Mouse (Mus musculus) adrenal gland, postnatal 14 days (tissue): Measurements from ENCODE around the gene Ly6g5b. TPM values are rescaled to one million over a fixed set of nuclear protein-coding genes. Genes with fewer than 3 reads are reported as not detected.
"Not testable (repeated sequence)": the region's sequence is repeated elsewhere in the genome, so short reads cannot be mapped to it uniquely, and the experiment has no call there.

Source experiments
- DNase-seq: peaks from one replicate; pipeline ENCODE4 v3.0.0; 2021; ENCODE audit warnings: mixed read lengths
- total RNA-seq: library from RNA; stranded (reverse); gene quantifications from 2 replicates; pipeline ENCODE4 v1.2.3, GENCODE M21; 2021

Gene Ly6g5b
- total RNA-seq, 1 experiment from 2014 or later = 0.33 TPM

DNA sequence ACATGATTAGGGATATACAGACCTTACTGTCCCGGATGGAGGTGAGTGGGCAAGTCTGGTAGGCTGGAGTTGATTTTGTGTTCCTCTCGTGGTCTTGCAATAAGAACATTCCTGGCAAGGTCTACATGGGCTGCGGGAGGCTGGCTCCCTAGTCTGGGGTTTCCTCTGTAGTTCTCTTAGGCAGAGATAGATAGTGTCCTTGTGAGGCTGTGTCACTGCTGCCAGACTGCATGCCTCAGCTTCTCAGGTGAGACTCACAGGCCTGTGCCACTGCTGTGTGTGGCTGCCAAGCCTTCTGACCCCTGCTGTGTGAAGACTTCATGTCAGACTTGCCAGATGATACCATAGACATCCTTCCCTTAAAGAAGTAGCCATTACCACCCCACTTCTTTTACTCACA is 24.0 kb upstream of the Ly6g5b start:
- peak; percentile 54 for DNase-seq

DNA sequence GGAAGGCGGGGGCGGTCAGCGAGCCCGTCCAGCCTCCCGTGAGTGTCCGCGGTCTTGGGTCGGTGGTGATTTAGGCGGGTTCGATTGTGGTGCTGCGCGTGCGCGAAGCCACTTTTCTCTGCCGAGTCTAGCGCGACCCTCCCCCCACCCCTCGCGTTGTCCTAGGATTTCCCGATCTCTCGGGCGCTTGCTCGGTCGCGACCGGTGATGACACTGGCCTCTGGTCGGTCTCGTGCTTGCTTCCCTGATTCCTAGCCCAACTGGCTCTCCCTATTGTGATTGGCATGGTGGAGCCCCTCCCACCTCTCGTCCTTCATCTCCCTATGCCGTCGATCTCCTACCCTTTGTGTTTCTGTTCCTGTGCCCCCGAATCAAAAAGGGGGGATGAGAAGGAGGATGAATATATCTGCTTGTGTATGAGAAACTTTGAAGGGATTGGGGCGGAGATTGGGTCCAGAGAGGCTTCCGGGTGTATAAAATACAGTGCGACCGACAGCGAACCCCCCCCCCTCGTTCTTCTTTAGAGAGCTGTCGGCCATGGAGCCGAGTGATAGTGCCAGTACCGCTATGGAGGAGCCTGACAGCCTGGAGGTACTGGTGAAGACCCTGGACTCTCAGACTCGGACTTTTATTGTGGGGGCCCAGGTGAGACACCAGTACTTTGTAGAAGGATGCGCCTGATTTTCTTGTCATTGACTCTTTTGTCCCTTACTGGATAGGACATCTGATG is 20.5 kb upstream of the Ly6g5b start:
- no peak for DNase-seq

GRCm38 (mm10) chr17:35134801-35135590 is 19.8 kb upstream of the Ly6g5b start, which contains the start of gene Bag6:
TSS of gene Bag6 (plus strand) at chr17:35135178.
- peak; percentile 97 for DNase-seq

- DNase-seq = no peak
These were observed 18.3 kb upstream of the Ly6g5b start for GRCm38 (mm10) chr17:35133517-35133916.

GRCm38 (mm10) chr17:35132174-35132560 is 16.9 kb upstream of the Ly6g5b start:
- no peak for DNase-seq

DNA sequence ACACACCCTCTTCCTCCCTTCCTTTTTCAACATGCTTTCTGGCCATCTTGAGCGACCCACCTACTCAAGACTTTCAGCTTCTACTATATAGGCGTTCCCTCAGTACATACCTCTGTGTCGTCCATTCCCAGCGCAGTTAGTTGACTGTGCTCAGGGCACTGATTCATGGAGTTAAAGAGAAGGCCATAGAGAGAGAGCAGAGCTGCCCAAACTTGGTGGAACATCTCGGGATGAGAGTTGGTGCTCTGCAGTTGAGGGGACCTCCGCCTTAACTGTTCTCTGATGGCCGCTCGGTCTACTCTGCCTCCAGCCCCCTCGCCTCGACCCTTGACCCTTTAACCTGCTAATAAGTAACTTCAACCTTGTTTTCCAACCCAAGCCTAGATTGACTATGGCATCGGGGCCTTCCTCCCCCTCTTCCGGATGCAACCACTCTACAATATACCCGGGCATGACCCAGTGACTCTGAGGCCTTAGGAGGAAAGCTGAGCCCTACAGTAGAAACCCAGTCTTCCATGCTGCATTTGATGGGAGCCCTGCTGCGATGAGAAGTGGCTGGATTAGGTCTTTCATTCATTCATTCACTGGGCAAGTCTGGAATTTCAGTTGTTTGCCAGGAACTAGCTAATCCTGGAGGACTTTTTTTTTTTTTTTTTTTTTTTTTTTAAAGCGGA is 16.4 kb upstream of the Ly6g5b start, which contains the start of gene Apom:
Gene Apom, minus strand, starts transcription at position 551 of the 674 bp plus-strand sequence.
- DNase-seq = no peak

DNA sequence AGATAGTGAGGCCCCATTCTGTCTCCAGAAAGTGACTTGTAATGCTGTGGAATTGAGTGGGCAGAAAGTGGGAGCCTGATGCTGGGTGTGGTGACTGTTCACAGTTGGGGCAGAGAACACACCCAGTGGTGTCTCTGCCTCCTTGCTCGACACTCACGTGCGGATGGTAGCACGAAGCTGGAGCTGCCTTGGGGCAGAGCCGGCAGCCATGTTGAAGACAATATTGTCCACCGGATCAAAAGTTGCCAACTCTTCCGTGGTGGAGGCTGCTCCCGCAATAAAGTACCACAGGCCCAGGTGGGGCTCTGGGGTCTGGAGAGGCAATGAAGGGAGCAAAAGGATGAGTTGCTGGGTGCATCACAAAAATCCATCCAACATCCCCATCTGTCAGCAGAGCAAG is 15.8 kb upstream of the Ly6g5b start:
- DNase-seq = no peak

DNA sequence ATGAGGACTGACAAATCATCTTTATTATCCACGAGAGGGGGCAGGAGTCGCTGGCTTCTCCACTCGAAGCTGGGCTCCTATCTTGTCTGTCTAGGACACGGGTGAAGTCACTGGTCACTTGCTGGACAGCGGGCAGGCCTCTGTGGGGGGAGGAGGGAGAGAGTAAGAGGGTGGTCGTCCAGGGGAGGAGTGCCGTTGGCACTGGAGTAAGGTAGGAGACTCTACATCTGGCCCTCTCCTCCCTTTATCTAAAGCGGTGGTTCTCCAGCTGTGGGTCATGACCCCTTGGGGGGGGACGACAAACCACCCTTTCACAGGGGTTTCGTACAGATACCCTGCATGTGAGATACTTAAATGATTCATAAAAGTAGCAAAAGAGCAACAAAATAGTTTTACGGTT is 13.8 kb upstream of the Ly6g5b start:
- no peak for DNase-seq

GRCm38 (mm10) chr17:35127017-35127416 is 11.8 kb upstream of the Ly6g5b start:
- DNase-seq = peak; percentile 40

GRCm38 (mm10) chr17:35126206-35126611 is 11.0 kb upstream of the Ly6g5b start, which contains the start of gene D17H6S53E:
TSS of gene D17H6S53E (plus strand) at chr17:35126373.
- DNase-seq = peak; percentile 89

DNA sequence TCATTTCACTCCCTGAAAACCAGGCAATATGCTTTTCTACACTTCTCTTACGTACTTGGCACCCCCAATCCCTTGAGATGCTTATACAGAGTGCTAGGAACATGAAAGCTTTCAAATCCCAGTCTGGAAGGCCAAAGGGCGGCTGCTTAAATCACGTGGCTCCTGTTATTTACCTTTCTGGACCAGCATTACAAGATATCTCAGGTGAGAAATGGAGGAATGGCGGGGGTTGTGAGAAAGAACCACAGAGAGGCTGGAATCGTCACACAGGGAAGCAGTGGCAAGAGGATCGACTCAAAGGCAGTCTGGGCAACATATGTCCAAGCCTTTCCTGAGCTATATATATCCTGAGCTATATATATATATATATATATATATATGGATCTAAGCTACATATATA is 10.3 kb upstream of the Ly6g5b start:
- DNase-seq = no peak

DNA sequence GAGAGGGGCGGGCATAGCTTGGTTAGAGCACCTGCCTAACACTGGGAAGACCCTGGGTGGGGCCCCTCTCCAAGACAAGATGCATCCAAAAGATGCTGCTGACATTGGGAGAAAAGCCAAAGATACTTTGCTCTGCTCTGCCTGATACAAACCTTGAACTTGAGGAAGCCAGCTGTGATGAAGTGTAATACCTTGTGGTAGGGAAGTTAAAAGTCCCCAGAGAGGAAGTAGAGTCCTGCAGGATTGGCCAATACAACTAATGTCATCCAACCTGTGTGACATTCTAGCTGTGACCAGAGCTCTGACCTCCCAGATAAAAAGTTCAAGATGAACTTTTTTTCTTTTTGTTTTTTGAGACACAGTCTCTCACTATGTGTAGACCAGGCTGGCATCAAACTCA is 9.9 kb upstream of the Ly6g5b start:
- DNase-seq = no peak

- not testable (repeated sequence) for DNase-seq
These were observed 9.2 kb upstream of the Ly6g5b start for GRCm38 (mm10) chr17:35124261-35124896.

- DNase-seq = not testable (repeated sequence)
These were observed 8.1 kb upstream of the Ly6g5b start for GRCm38 (mm10) chr17:35123287-35123686.

DNA sequence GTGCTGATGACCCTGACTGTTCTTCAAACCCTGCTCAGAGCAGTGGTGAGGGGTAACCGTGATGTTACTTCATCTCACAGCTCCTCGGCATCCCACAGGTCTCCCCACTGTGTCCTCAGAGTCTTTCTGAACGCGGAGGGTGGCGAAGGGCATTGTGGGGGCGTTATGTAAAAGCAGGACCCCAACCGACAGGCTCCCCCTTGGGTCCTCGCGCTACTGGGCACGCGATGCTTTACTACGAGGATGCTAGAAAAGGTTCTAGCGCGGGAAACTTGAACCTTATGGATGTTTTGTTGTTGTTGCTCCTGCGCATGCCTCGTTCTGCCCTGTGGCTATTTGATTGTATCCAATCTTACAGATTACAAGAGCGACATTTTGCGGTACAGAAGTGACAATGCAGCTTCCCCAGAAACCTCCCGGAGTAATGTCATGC is 6.7 kb upstream of the Ly6g5b start, which contains the start of gene Csnk2b:
Gene Csnk2b, minus strand, starts transcription at position 183 of the 433 bp plus-strand sequence.
- peak; percentile 77 for DNase-seq

DNA sequence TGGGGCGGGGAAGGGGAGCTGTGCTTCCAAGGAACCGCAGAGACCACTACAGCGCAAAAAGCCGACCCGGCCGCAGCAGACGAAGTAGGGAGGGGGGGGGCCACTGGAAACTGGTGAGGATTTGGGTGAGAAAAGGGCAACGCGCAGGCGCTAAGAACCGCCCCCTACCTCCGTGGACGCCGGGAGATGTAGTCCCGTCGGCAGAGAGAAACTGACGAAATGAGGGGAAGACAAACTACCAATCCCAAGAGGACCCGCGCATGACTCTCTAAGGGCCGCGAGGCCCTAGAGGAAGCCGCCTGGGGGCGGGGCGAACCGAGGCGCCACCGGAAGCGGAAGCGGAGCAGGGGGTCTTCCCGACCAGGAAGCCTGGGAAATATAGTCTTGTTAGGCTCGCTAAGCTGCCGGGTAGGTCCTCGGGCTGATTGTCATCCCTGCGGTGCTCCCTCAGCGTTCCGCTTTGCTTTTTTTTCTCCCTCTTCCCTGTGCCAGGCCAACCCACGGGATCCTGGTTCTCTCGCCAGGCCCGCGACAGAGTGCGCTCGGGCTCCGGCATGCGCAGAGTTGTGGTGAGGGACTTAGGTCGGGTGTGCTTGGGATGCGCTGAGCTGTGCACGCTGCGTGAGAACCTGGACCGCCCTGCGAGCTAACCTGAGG is 6.0 kb upstream of the Ly6g5b start, which contains the start of gene Gpank1:
Gene Gpank1, plus strand, starts transcription at position 313 of the 657 bp plus-strand sequence.
- peak; percentile 99 for DNase-seq

DNA sequence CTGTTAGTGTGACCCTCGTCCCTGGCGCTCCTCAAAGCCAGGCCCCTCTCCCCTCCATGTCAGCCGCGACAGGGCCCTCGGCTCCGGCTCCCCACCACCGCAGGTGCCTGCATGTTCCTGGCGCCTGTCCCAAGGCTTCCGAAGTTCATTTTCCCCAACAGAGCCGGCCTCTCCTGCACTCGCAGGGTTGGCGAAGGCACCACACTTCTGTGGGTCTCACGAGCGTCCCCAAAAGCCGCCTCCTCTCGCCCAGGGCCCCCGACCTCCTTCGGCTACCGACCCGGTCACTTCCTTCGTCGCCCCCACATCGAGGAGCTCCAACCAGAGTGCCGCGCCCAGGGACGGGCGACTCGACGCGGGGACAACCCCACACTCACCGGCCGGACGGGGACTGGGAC is 5.5 kb upstream of the Ly6g5b start:
- DNase-seq = peak; percentile 75

GRCm38 (mm10) chr17:35111774-35112173 is 3.5 kb downstream of the Ly6g5b start:
- no peak for DNase-seq

DNA sequence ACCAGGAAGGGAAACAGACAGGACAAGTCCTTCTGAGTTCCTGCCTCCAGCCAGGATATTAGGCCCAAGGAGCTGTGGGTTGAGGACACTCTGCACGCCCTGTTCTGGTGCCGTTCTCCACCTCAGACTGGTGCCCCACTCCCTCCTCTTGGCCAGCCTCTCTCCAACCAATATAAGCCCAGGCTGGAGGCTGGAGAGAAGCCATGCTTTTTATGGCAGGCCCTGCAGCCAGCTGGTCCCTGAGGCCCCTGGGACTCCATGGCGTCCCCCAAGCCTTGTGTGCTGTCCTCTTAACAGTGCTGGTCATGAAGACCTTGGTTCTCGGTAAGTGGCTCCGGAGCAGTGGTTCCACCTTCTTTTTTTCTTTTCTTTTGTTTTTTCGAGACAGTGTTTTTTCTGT is 7.1 kb downstream of the Ly6g5b start, which contains the start of gene Ly6g5c:
Gene Ly6g5c, plus strand, starts transcription at position 183 of the 400 bp plus-strand sequence.
- no peak for DNase-seq

- no peak for DNase-seq
These were observed 8.7 kb downstream of the Ly6g5b start for GRCm38 (mm10) chr17:35106522-35106921.

DNA sequence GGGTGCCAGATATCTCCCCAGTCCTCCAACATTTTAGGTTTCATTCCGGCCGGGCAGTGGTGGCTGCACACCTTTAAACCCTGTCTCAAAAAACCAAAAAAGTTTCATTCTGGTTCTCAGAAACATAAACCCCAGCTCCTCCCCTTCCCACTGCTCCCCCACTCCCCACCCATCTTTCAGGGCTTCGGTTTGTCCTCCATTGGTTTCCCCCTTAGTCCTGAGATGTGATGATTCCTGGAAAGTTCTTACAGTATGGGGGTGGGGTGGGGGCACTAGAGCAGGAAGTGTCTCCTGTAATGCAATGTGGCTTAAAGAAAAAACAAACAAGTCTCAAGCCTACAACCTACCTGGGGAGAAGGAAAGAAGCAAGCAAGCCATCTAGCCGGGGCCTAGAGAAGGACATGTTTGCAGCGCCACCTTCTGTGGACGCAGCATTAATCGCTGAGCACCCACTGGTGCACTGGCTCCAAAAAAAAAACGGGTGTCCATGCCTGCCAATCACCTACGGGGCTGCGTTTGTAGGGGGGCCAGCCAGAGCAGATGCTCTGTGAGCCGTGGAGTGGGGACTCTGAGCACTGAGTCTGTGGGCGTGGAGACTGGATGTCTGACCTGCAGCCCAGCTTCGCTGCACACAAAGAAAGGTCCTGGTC is 9.4 kb downstream of the Ly6g5b start:
- peak; percentile 63 for DNase-seq
